Mouse (Mus musculus): ENCODE data around the gene Snx1. TPM values are rescaled to one million over a fixed set of nuclear protein-coding genes. Genes with fewer than 3 reads are reported as not detected.

The Snx1 gene
- polyA plus RNA-seq, 1 experiment from 2014 or later = 101 TPM

- no peak for DNase-seq (ENCODE audit: low spot score)
- WGBS = 89% methylated on average over 6 of the region's 6 CpGs
- Histone ChIP-seq H3K9me3 (no peaks in the 10 kb centered on the region), H3K27me3 (ENCODE audit: insufficient read depth, poor library complexity, severe bottlenecking) (no peaks in the 10 kb centered on the region), H3K27ac (no peak overlapping the region), H3K36me3 (peaks cover 77% of the 10 kb centered on the region), H3K4me1 (no peaks in the 10 kb centered on the region), H3K4me3 (no peak overlapping the region)
Observed at GRCm38 (mm10) chr9:66102668-66103067, 23.7 kb downstream of the Snx1 start.

GRCm38 (mm10) chr9:66101577-66101976 lies 24.8 kb downstream of the Snx1 start:
- H3K27ac ChIP-seq = no peak overlapping the region
- WGBS = 82% methylated on average over 8 of the region's 8 CpGs
- peaks cover 79% of the 10 kb centered on the region for H3K36me3 ChIP-seq
- H3K9me3 ChIP-seq = no peaks in the 10 kb centered on the region
- no peak overlapping the region for H3K4me3 ChIP-seq
- DNase-seq (ENCODE audit: low spot score) = no peak
- H3K27me3 ChIP-seq (ENCODE audit: insufficient read depth, poor library complexity, severe bottlenecking) = no peaks in the 10 kb centered on the region
- H3K4me1 ChIP-seq = no peaks in the 10 kb centered on the region

- H3K4me3 ChIP-seq = no peak overlapping the region
- no peak for DNase-seq (ENCODE audit: low spot score)
- peaks cover 28% of the 10 kb centered on the region for H3K4me1 ChIP-seq
- H3K27ac ChIP-seq = 0 out of 2 replicates have a peak overlapping the region, but pooled peaks have one; percentile 44
- peaks cover 95% of the 10 kb centered on the region for H3K36me3 ChIP-seq
- no peaks in the 10 kb centered on the region for H3K9me3 ChIP-seq
- no peaks in the 10 kb centered on the region for H3K27me3 ChIP-seq (ENCODE audit: insufficient read depth, poor library complexity, severe bottlenecking)
- 42% methylated on average over 2 of the region's 2 CpGs for WGBS
Observed at GRCm38 (mm10) chr9:66092664-66093063, 33.7 kb downstream of the Snx1 start.

GRCm38 (mm10) chr9:66091327-66092231 lies 34.8 kb downstream of the Snx1 start:
- 72% methylated on average over 6 of the region's 6 CpGs for WGBS
- Histone ChIP-seq H3K36me3 (peaks cover 95% of the 10 kb centered on the region), H3K9me3 (no peaks in the 10 kb centered on the region), H3K27me3 (ENCODE audit: insufficient read depth, poor library complexity, severe bottlenecking) (no peaks in the 10 kb centered on the region), H3K4me3 (no peak overlapping the region), H3K27ac (peak overlapping the region; percentile 31; the same call in 1 of the 2 replicates), H3K4me1 (peaks cover 28% of the 10 kb centered on the region)
- DNase-seq (ENCODE audit: low spot score) = no peak

- DNase-seq (ENCODE audit: low spot score) = no peak
- Histone ChIP-seq H3K36me3 (peaks cover 95% of the 10 kb centered on the region), H3K4me1 (peaks cover 28% of the 10 kb centered on the region), H3K9me3 (no peaks in the 10 kb centered on the region), H3K4me3 (no peak overlapping the region), H3K27me3 (ENCODE audit: insufficient read depth, poor library complexity, severe bottlenecking) (no peaks in the 10 kb centered on the region), H3K27ac (no peak overlapping the region)
- WGBS = 91% methylated on average over 13 of the region's 13 CpGs
Observed at GRCm38 (mm10) chr9:66090593-66091244, 35.7 kb downstream of the Snx1 start.

GRCm38 (mm10) chr9:66088411-66088810 lies 38.0 kb downstream of the Snx1 start:
- Histone ChIP-seq H3K4me1 (peaks cover 21% of the 10 kb centered on the region), H3K36me3 (peaks cover 72% of the 10 kb centered on the region)

GRCm38 (mm10) chr9:66087062-66087461 lies 39.3 kb downstream of the Snx1 start:
- Histone ChIP-seq H3K9me3 (no peaks in the 10 kb centered on the region), H3K4me1 (peaks cover 8% of the 10 kb centered on the region), H3K36me3 (peaks cover 59% of the 10 kb centered on the region), H3K27me3 (ENCODE audit: insufficient read depth, poor library complexity, severe bottlenecking) (no peaks in the 10 kb centered on the region), H3K4me3 (no peak overlapping the region), H3K27ac (no peak overlapping the region)
- 93% methylated on average over 7 of the region's 7 CpGs for WGBS
- no peak for DNase-seq (ENCODE audit: low spot score)

More at GRCm38 (mm10) chr9:66088411-66088810, 38.0 kb downstream of the Snx1 start:
- H3K27me3 ChIP-seq (ENCODE audit: insufficient read depth, poor library complexity, severe bottlenecking) = no peaks in the 10 kb centered on the region
- 55% methylated on average over 4 of the region's 4 CpGs for WGBS
- no peaks in the 10 kb centered on the region for H3K9me3 ChIP-seq
- DNase-seq (ENCODE audit: low spot score) = no peak
- H3K27ac ChIP-seq = no peak overlapping the region
- no peak overlapping the region for H3K4me3 ChIP-seq

GRCm38 (mm10) chr9:66084171-66084570 lies 42.2 kb downstream of the Snx1 start:
- H3K9me3 ChIP-seq = no peaks in the 10 kb centered on the region
- DNase-seq (ENCODE audit: low spot score) = no peak
- WGBS = 86% methylated on average over 3 of the region's 3 CpGs
- no peak overlapping the region for H3K27ac ChIP-seq
- H3K4me1 ChIP-seq = no peaks in the 10 kb centered on the region
- H3K36me3 ChIP-seq = peaks cover 31% of the 10 kb centered on the region
- H3K4me3 ChIP-seq = no peak overlapping the region
- no peaks in the 10 kb centered on the region for H3K27me3 ChIP-seq (ENCODE audit: insufficient read depth, poor library complexity, severe bottlenecking)

- no peak overlapping the region for H3K27ac ChIP-seq
- H3K4me3 ChIP-seq = no peak overlapping the region
- peaks cover 12% of the 10 kb centered on the region for H3K36me3 ChIP-seq
- peaks cover 8% of the 10 kb centered on the region for H3K4me1 ChIP-seq
- WGBS = 66% methylated on average over 4 of the region's 4 CpGs
- DNase-seq (ENCODE audit: low spot score) = no peak
- H3K27me3 ChIP-seq (ENCODE audit: insufficient read depth, poor library complexity, severe bottlenecking) = no peaks in the 10 kb centered on the region
- no peaks in the 10 kb centered on the region for H3K9me3 ChIP-seq
Observed at GRCm38 (mm10) chr9:66081999-66082398, 44.4 kb downstream of the Snx1 start.

- WGBS = 66% methylated on average over 3 of the region's 3 CpGs
- DNase-seq (ENCODE audit: low spot score) = no peak
Observed at GRCm38 (mm10) chr9:66080804-66081459, 45.5 kb downstream of the Snx1 start.

GRCm38 (mm10) chr9:66078493-66078892 lies 47.9 kb downstream of the Snx1 start:
- H3K27ac ChIP-seq = peak overlapping the region; percentile 77
- no peak for DNase-seq (ENCODE audit: low spot score)
- WGBS = 5% methylated on average over 14 of the region's 14 CpGs
- H3K9me3 ChIP-seq = 0 out of 2 replicates have a peak, but pooled peaks cover 3% of the 10 kb centered on the region
- no peaks in the 10 kb centered on the region for H3K27me3 ChIP-seq (ENCODE audit: insufficient read depth, poor library complexity, severe bottlenecking)
- H3K4me3 ChIP-seq = peak overlapping the region; percentile 44
- peaks cover 8% of the 10 kb centered on the region for H3K4me1 ChIP-seq
- no peaks in the 10 kb centered on the region for H3K36me3 ChIP-seq

More at GRCm38 (mm10) chr9:66080804-66081459, 45.5 kb downstream of the Snx1 start:
- Histone ChIP-seq H3K4me3 (no peak overlapping the region), H3K27ac (no peak overlapping the region), H3K27me3 (ENCODE audit: insufficient read depth, poor library complexity, severe bottlenecking) (no peaks in the 10 kb centered on the region), H3K4me1 (peaks cover 8% of the 10 kb centered on the region), H3K36me3 (peaks cover 1% of the 10 kb centered on the region; the same call in 1 of the 2 replicates), H3K9me3 (no peaks in the 10 kb centered on the region)

- Histone ChIP-seq H3K27ac (peak overlapping the region; percentile 77), H3K9me3 (0 out of 2 replicates have a peak, but pooled peaks cover 3% of the 10 kb centered on the region), H3K4me3 (peak overlapping the region; percentile 44), H3K27me3 (ENCODE audit: insufficient read depth, poor library complexity, severe bottlenecking) (no peaks in the 10 kb centered on the region), H3K4me1 (peaks cover 8% of the 10 kb centered on the region), H3K36me3 (no peaks in the 10 kb centered on the region)
- 64% methylated on average over 3 of the region's 3 CpGs for WGBS
- DNase-seq (ENCODE audit: low spot score) = no peak
Observed at GRCm38 (mm10) chr9:66078072-66078471, 48.3 kb downstream of the Snx1 start.

All from heart, embryonic 10.5 days (tissue).